Mouse (Mus musculus): ENCODE measurements around the gene Gba2. TPM values are rescaled to one million over a fixed set of nuclear protein-coding genes. Genes with fewer than 3 reads are reported as not detected.

Gene Gba2
- polyA plus RNA-seq, 2 experiments = 10.5 to 12.5 TPM

GRCm38 (mm10) chr4:43577237-43577881 is 1.3 kb downstream of the Gba2 start:
- Histone ChIP-seq H3K36me3 (replicated peaks; ENCODE audit: control insufficient read depth, insufficient read depth, low read depth) (peaks cover 22% of the 10 kb centered on the region), H3K9me3 (ENCODE audit: control insufficient read depth, low read length) (no peaks in the 10 kb centered on the region), H3K4me3 (ENCODE audit: insufficient read depth in 1 of 2, low read depth in 2 of 2, low read length in 2 of 2) (peak overlapping the region; percentile 83), H3K27me3 (ENCODE audit: control insufficient read depth, insufficient read depth, low read length) (no peaks in the 10 kb centered on the region), H3K27ac (peak overlapping the region; percentile 88), H3K4me1 (replicated peaks; ENCODE audit: control insufficient read depth in 2 of 2, insufficient read depth in 2 of 2, low read length in 1 of 2) (peaks cover 11 to 20% of the 10 kb centered on the region in 2 experiments), H3K4me2 (ENCODE audit: low read depth) (peak overlapping the region; percentile 92), H3K9ac (replicated peaks) (peak overlapping the region; percentile 90)
- no peak for ATAC-seq (ENCODE audit: insufficient read depth)
- WGBS (ENCODE audit: insufficient replicate concordance) = 24% methylated on average over 8 of the region's 8 CpGs
- DNase-seq (ENCODE audit: low read depth in 3 of 3, low spot score in 3 of 3) = no peak
- TF ChIP-seq CTCF (IDR thresholded peaks at IDR 0.05; ENCODE audit: low read depth) (no peak), EP300 (IDR thresholded peaks at IDR 0.05; ENCODE audit: low read depth) (no peak)

GRCm38 (mm10) chr4:43575356-43575755 is 3.3 kb downstream of the Gba2 start:
- peaks cover 14% of the 10 kb centered on the region for H3K36me3 ChIP-seq (replicated peaks; ENCODE audit: control insufficient read depth, insufficient read depth, low read depth)
- DNase-seq (ENCODE audit: low read depth in 3 of 3, low spot score in 3 of 3) = no peak
- TF ChIP-seq EP300 (IDR thresholded peaks at IDR 0.05; ENCODE audit: low read depth) = no peak
- no peak for TF ChIP-seq CTCF (IDR thresholded peaks at IDR 0.05; ENCODE audit: low read depth)
- H3K27me3 ChIP-seq (ENCODE audit: control insufficient read depth, insufficient read depth, low read length) = no peaks in the 10 kb centered on the region
- ATAC-seq (ENCODE audit: insufficient read depth) = no peak
- peaks cover 11 to 20% of the 10 kb centered on the region in 2 experiments for H3K4me1 ChIP-seq (replicated peaks; ENCODE audit: control insufficient read depth in 2 of 2, insufficient read depth in 2 of 2, low read length in 1 of 2)
- H3K4me2 ChIP-seq (ENCODE audit: low read depth) = peak overlapping the region; percentile 92
- H3K9ac ChIP-seq (replicated peaks) = peak overlapping the region; percentile 23; the same call in 1 of the 2 replicates
- 55% methylated on average over 2 of the region's 2 CpGs for WGBS (ENCODE audit: insufficient replicate concordance)
- H3K27ac ChIP-seq = no peak overlapping the region
- H3K4me3 ChIP-seq (ENCODE audit: insufficient read depth in 1 of 2, low read depth in 2 of 2, low read length in 2 of 2) = peak overlapping the region in 1 of 2 experiments; percentile 15; a peak in 2 of 4 replicates
- H3K9me3 ChIP-seq (ENCODE audit: control insufficient read depth, low read length) = no peaks in the 10 kb centered on the region

GRCm38 (mm10) chr4:43573561-43573960 is 5.1 kb downstream of the Gba2 start:
- no peaks in the 10 kb centered on the region for H3K27me3 ChIP-seq (ENCODE audit: control insufficient read depth, insufficient read depth, low read length)
- H3K4me2 ChIP-seq (ENCODE audit: low read depth) = no peak overlapping the region
- no peak overlapping the region for H3K9ac ChIP-seq (replicated peaks)
- DNase-seq (ENCODE audit: low read depth in 3 of 3, low spot score in 3 of 3) (no peak), ATAC-seq (ENCODE audit: insufficient read depth) (no peak)
- H3K4me1 ChIP-seq (replicated peaks; ENCODE audit: control insufficient read depth in 2 of 2, insufficient read depth in 2 of 2, low read length in 1 of 2) = peaks cover 11 to 16% of the 10 kb centered on the region in 2 experiments
- TF ChIP-seq EP300 (IDR thresholded peaks at IDR 0.05; ENCODE audit: low read depth) = no peak
- TF ChIP-seq CTCF (IDR thresholded peaks at IDR 0.05; ENCODE audit: low read depth) = no peak
- H3K9me3 ChIP-seq (ENCODE audit: control insufficient read depth, low read length) = no peaks in the 10 kb centered on the region
- no peak overlapping the region for H3K4me3 ChIP-seq (ENCODE audit: insufficient read depth in 1 of 2, low read depth in 2 of 2, low read length in 2 of 2)
- no peak overlapping the region for H3K27ac ChIP-seq
- peaks cover 31% of the 10 kb centered on the region for H3K36me3 ChIP-seq (replicated peaks; ENCODE audit: control insufficient read depth, insufficient read depth, low read depth)
- WGBS (ENCODE audit: insufficient replicate concordance) = 84% methylated on average over 4 of the region's 4 CpGs

GRCm38 (mm10) chr4:43571395-43572045 is 7.2 kb downstream of the Gba2 start:
- peaks cover 52% of the 10 kb centered on the region for H3K36me3 ChIP-seq (replicated peaks; ENCODE audit: control insufficient read depth, insufficient read depth, low read depth)
- H3K27ac ChIP-seq = no peak overlapping the region
- WGBS (ENCODE audit: insufficient replicate concordance) = 64% methylated on average over 6 of the region's 6 CpGs
- H3K4me3 ChIP-seq (ENCODE audit: insufficient read depth in 1 of 2, low read depth in 2 of 2, low read length in 2 of 2) = no peak overlapping the region
- DNase-seq (ENCODE audit: low read depth in 3 of 3, low spot score in 3 of 3) = no peak
- no peak for TF ChIP-seq CTCF (IDR thresholded peaks at IDR 0.05; ENCODE audit: low read depth)
- no peak for TF ChIP-seq EP300 (IDR thresholded peaks at IDR 0.05; ENCODE audit: low read depth)
- no peak overlapping the region for H3K4me2 ChIP-seq (ENCODE audit: low read depth)
- no peak for ATAC-seq (ENCODE audit: insufficient read depth)
- no peaks in the 10 kb centered on the region for H3K27me3 ChIP-seq (ENCODE audit: control insufficient read depth, insufficient read depth, low read length)
- peaks cover 3 to 5% of the 10 kb centered on the region in 2 experiments; a peak in 3 of 4 replicates for H3K4me1 ChIP-seq (replicated peaks; ENCODE audit: control insufficient read depth in 2 of 2, insufficient read depth in 2 of 2, low read length in 1 of 2)
- no peak overlapping the region for H3K9ac ChIP-seq (replicated peaks)
- H3K9me3 ChIP-seq (ENCODE audit: control insufficient read depth, low read length) = no peaks in the 10 kb centered on the region

GRCm38 (mm10) chr4:43567140-43567539 is 11.5 kb downstream of the Gba2 start:
- DNase-seq (ENCODE audit: low read depth in 3 of 3, low spot score in 3 of 3) (no peak), ATAC-seq (ENCODE audit: insufficient read depth) (no peak)
- WGBS (ENCODE audit: insufficient replicate concordance) = 88% methylated on average over 9 of the region's 9 CpGs
- Histone ChIP-seq H3K27ac (no peak overlapping the region), H3K4me3 (ENCODE audit: insufficient read depth in 1 of 2, low read depth in 2 of 2, low read length in 2 of 2) (no peak overlapping the region), H3K9ac (replicated peaks) (no peak overlapping the region), H3K9me3 (ENCODE audit: control insufficient read depth, low read length) (no peaks in the 10 kb centered on the region), H3K27me3 (ENCODE audit: control insufficient read depth, insufficient read depth, low read length) (no peaks in the 10 kb centered on the region), H3K4me2 (ENCODE audit: low read depth) (no peak overlapping the region), H3K4me1 (replicated peaks; ENCODE audit: control insufficient read depth in 2 of 2, insufficient read depth in 2 of 2, low read length in 1 of 2) (peaks cover 13 to 14% of the 10 kb centered on the region in 2 experiments), H3K36me3 (replicated peaks; ENCODE audit: control insufficient read depth, insufficient read depth, low read depth) (peaks cover 62% of the 10 kb centered on the region)
- no peak for TF ChIP-seq CTCF (IDR thresholded peaks at IDR 0.05; ENCODE audit: low read depth)
- TF ChIP-seq EP300 (IDR thresholded peaks at IDR 0.05; ENCODE audit: low read depth) = no peak

All from liver, embryonic 14.5 days (tissue).